Mouse (Mus musculus): ENCODE measurements around the gene B4galnt1. TPM values are rescaled to one million over a fixed set of nuclear protein-coding genes. Genes with fewer than 3 reads are reported as not detected.
"Not testable (repeated sequence)": the region's sequence is repeated elsewhere in the genome, so short reads cannot be mapped to it uniquely, and the experiment has no call there.

B4galnt1 gene
- polyA plus RNA-seq, 1 experiment from 2014 or later, result 27.2 TPM

- TF ChIP-seq EP300 (IDR thresholded peaks at IDR 0.05; ENCODE audit: low read depth), result no peak
- TF ChIP-seq CTCF (IDR thresholded peaks at IDR 0.05; ENCODE audit: low read depth), result no peak
- no peaks in the 10 kb centered on the region for H3K27me3 ChIP-seq (ENCODE audit: insufficient read depth, low read length)
- no peak overlapping the region for H3K9ac ChIP-seq (replicated peaks)
- no peak overlapping the region for H3K27ac ChIP-seq (ENCODE audit: low read depth)
- H3K4me2 ChIP-seq (ENCODE audit: low read depth, low read length), result no peak overlapping the region
- H3K4me1 ChIP-seq (ENCODE audit: insufficient read depth), result peaks cover 35% of the 10 kb centered on the region
- H3K9me3 ChIP-seq (ENCODE audit: low read length), result no peaks in the 10 kb centered on the region
- DNase-seq (no peak), ATAC-seq (no peak)
- 64% methylated on average over 5 of the region's 5 CpGs for WGBS (ENCODE audit: insufficient replicate concordance)
- no peak overlapping the region for H3K4me3 ChIP-seq (ENCODE audit: low read depth, low read length)
- H3K36me3 ChIP-seq (replicated peaks; ENCODE audit: insufficient read depth, low read length), result no peaks in the 10 kb centered on the region
These were observed 32.6 kb upstream of the B4galnt1 start for GRCm38 (mm10) chr10:127132469-127132868.

GRCm38 (mm10) chr10:127134394-127135035, 30.5 kb upstream of the B4galnt1 start:
- not testable (repeated sequence) for H3K4me2 ChIP-seq (ENCODE audit: low read depth, low read length); ATAC-seq; H3K36me3 ChIP-seq (replicated peaks; ENCODE audit: insufficient read depth, low read length); H3K4me3 ChIP-seq (ENCODE audit: low read depth, low read length); H3K9me3 ChIP-seq (ENCODE audit: low read length); H3K27me3 ChIP-seq (ENCODE audit: insufficient read depth, low read length); H3K9ac ChIP-seq (replicated peaks); DNase-seq
- TF ChIP-seq CTCF (IDR thresholded peaks at IDR 0.05; ENCODE audit: low read depth), result peak; percentile 64
- 78% methylated on average over 3 of the region's 3 CpGs for WGBS (ENCODE audit: insufficient replicate concordance)
- Histone ChIP-seq H3K4me1 (ENCODE audit: insufficient read depth) (peaks cover 32% of the 10 kb centered on the region), H3K27ac (ENCODE audit: low read depth) (peak overlapping the region; percentile 75; the same call in 1 of the 2 replicates)

- peak overlapping the region; percentile 38; the same call in 1 of the 2 replicates for H3K4me2 ChIP-seq (ENCODE audit: low read depth, low read length)
- H3K9ac ChIP-seq (replicated peaks), result peak overlapping the region; percentile 50; the same call in 1 of the 2 replicates
- DNase-seq (peak; percentile 65), ATAC-seq (peak; percentile 73)
- peaks cover 32% of the 10 kb centered on the region for H3K4me1 ChIP-seq (ENCODE audit: insufficient read depth)
- no peak overlapping the region for H3K4me3 ChIP-seq (ENCODE audit: low read depth, low read length)
- H3K9me3 ChIP-seq (ENCODE audit: low read length), result no peaks in the 10 kb centered on the region
- H3K27ac ChIP-seq (ENCODE audit: low read depth), result peak overlapping the region; percentile 75
- TF ChIP-seq EP300 (IDR thresholded peaks at IDR 0.05; ENCODE audit: low read depth) (no peak), CTCF (IDR thresholded peaks at IDR 0.05; ENCODE audit: low read depth) (no peak)
- no peaks in the 10 kb centered on the region for H3K36me3 ChIP-seq (replicated peaks; ENCODE audit: insufficient read depth, low read length)
- WGBS (ENCODE audit: insufficient replicate concordance), result 18% methylated on average over 8 of the region's 8 CpGs
- H3K27me3 ChIP-seq (ENCODE audit: insufficient read depth, low read length), result no peaks in the 10 kb centered on the region
These were observed 29.7 kb upstream of the B4galnt1 start for GRCm38 (mm10) chr10:127135118-127135836.

GRCm38 (mm10) chr10:127136510-127136909, 28.5 kb upstream of the B4galnt1 start:
- H3K27ac ChIP-seq (ENCODE audit: low read depth), result peak overlapping the region; percentile 75

GRCm38 (mm10) chr10:127137896-127138295, 27.1 kb upstream of the B4galnt1 start:
- no peak overlapping the region for H3K9ac ChIP-seq (replicated peaks)
- 68% methylated on average over 3 of the region's 3 CpGs for WGBS (ENCODE audit: insufficient replicate concordance)
- no peak overlapping the region for H3K4me3 ChIP-seq (ENCODE audit: low read depth, low read length)
- TF ChIP-seq CTCF (IDR thresholded peaks at IDR 0.05; ENCODE audit: low read depth), result no peak
- no peak for TF ChIP-seq EP300 (IDR thresholded peaks at IDR 0.05; ENCODE audit: low read depth)
- DNase-seq, result no peak
- H3K36me3 ChIP-seq (replicated peaks; ENCODE audit: insufficient read depth, low read length), result no peaks in the 10 kb centered on the region
- no peaks in the 10 kb centered on the region for H3K9me3 ChIP-seq (ENCODE audit: low read length)
- peaks cover 32% of the 10 kb centered on the region for H3K4me1 ChIP-seq (ENCODE audit: insufficient read depth)
- H3K4me2 ChIP-seq (ENCODE audit: low read depth, low read length), result no peak overlapping the region
- ATAC-seq, result no peak
- H3K27me3 ChIP-seq (ENCODE audit: insufficient read depth, low read length), result no peaks in the 10 kb centered on the region
- peak overlapping the region; percentile 75 for H3K27ac ChIP-seq (ENCODE audit: low read depth)

More at GRCm38 (mm10) chr10:127136510-127136909, 28.5 kb upstream of the B4galnt1 start:
- Histone ChIP-seq H3K9me3 (ENCODE audit: low read length) (no peaks in the 10 kb centered on the region), H3K4me2 (ENCODE audit: low read depth, low read length) (0 out of 2 replicates have a peak overlapping the region, but pooled peaks have one; percentile 38), H3K4me3 (ENCODE audit: low read depth, low read length) (no peak overlapping the region), H3K36me3 (replicated peaks; ENCODE audit: insufficient read depth, low read length) (no peaks in the 10 kb centered on the region), H3K4me1 (ENCODE audit: insufficient read depth) (peaks cover 32% of the 10 kb centered on the region), H3K27me3 (ENCODE audit: insufficient read depth, low read length) (no peaks in the 10 kb centered on the region), H3K9ac (replicated peaks) (no peak overlapping the region; the same call in 1 of the 2 replicates)
- DNase-seq (no peak), ATAC-seq (peak; percentile 4)
- 33% methylated on average over 4 of the region's 4 CpGs for WGBS (ENCODE audit: insufficient replicate concordance)
- no peak for TF ChIP-seq CTCF (IDR thresholded peaks at IDR 0.05; ENCODE audit: low read depth)
- TF ChIP-seq EP300 (IDR thresholded peaks at IDR 0.05; ENCODE audit: low read depth), result no peak; the same call in 1 of the 2 replicates
